Mouse (Mus musculus): ENCODE results near the gene Gna13.

Gna13 gene

DNA sequence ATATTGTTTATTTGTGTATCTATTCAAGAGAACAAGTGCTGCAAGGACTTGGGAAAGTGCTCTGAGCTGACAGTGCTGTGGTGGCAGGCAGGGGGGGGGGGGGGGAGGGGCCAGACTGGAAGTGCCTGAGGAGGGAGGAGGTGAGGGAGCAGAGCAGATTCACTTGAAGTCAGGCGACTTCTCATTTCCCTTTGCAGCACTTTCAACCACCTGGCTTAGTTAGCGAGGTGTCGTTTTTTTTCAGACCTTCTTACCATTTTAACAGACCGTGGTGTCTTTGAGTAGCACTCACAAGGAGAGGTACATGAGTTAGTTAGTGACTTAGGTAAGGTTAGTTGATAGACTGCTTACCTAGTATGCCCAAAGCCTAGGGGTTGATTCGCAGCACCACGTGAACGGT lies 12.8 kb downstream of the Gna13 start:
- DNase-seq (ENCODE audit: low spot score) = no peak

DNA sequence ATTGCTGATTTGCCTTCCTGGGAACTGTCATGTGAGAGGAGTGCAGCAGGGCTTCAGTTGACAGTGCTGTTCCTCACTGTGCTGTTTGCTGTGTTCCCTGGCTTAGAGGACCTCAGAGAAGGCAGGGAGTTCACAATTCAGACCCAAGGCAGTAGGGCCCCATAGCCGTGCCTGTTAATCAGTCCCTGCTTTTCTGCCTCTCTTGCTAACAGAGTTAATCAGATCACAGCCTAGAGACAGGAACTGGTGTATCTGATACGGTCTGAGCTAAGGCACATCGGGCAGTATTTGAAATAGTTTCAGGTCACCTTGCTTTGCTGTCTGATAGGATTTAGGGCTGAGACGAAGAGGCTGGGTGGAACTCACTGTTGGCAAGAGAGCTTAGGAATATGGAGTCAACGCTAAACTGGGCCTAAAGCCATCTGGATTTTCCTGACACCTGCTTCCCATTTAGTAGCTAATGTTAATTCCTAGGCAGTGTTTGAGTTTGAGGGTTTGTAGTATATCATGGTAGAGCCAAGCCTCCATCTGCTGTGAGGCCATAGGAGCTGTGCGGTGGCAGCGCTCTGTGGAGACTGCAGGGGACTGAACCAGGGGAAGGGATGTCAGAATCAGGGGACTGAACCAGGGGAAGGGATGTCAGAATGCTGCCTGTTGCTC lies 14.0 kb downstream of the Gna13 start:
- no peak for DNase-seq (ENCODE audit: low spot score)

DNA sequence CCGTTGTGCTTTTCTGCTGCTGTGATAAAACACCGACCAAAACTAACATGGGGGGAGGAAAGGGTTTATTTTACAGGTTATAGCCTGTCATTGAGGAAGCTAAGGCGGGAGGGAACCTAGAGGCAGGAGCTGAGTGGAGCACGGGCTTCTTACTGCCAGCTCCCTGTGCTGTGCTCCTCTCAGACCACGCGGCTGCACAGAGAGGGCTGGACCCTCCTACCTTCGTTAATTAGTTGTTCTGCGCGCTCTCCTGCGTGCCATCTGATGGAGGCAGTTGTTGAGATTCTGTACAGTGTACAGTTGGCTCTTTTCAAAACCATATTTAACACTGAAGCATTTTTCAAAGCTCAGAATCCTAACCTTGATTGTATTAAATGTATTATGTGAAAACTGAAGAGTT lies 14.8 kb downstream of the Gna13 start:
- DNase-seq (ENCODE audit: low spot score) = no peak

DNA sequence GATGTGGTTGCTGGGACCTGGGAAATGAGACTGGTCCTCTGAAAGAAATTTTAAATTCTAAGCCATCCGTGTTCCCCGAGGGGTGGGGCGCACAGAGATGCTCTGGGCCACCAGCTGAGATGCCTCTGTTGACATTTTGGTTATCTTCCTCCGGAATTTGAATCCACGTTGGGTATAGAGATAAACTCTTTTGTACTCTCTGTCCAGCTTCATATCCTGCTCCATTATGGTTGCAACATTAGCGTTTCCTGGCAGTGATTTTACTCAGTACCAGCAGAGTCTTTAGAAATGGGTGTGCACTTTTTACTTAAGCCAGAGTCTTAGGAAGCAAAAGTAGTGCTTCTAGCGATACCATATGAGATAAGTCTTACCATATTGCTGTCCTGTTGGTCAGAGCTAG lies 15.4 kb downstream of the Gna13 start:
- no peak for DNase-seq (ENCODE audit: low spot score)

DNA sequence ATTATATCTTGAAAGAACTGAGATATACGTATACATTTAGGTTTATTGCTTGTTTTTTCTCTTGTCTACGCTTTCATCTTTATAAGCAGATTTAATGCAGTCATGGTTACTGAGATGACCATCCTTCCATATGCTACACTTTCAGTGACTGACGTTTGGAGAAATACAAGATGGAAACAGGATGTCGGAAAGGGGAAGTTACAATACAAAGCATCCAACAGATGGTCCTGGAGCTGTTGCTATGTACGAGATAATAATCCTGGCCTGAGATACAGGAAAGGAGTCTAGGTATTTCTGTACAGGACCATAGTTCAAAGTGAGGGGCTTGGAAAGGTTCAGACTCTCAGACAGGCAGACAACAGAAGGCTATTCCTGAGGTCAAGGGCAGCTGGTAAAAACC lies 18.0 kb downstream of the Gna13 start:
- no peak for DNase-seq (ENCODE audit: low spot score)

DNA sequence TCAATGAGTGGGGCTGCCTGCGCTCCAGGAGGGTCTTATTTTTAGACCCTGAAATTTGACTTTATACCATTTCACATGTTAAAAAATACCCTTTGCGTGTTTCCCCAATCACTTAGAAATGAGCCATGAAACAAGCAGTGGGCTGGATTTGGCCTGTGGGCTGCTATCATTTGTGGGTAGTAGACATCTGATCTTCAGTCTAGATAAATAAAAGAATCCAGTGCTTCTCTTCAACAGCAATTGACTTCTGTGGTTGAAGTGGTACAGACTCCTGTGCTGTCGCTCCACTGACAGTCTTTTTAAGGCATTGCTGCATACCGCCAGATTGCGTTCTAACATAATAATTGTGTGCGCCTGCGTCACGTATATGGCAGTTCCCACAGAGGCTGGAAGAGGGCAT lies 22.7 kb downstream of the Gna13 start:
- DNase-seq (ENCODE audit: low spot score) = no peak

DNA sequence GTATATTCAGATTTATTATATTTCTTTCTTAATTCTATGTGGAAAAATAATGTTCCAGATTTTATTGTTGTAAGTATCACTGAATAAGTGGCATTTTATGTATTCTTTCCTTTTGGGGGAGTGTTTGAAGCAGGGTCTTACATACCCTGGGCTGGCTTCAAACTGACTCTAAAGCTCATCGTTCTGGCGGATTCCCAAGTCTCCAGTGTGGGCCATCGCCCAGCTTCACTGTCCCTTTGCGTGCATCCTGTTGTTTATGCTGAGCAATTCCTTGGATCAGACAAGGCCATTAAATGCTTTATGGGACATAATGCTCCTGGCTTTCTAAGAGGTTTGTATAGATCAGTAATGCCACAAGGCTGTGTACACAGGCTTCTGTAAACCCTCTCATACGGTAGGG lies 26.4 kb downstream of the Gna13 start:
- DNase-seq (ENCODE audit: low spot score) = no peak

DNA sequence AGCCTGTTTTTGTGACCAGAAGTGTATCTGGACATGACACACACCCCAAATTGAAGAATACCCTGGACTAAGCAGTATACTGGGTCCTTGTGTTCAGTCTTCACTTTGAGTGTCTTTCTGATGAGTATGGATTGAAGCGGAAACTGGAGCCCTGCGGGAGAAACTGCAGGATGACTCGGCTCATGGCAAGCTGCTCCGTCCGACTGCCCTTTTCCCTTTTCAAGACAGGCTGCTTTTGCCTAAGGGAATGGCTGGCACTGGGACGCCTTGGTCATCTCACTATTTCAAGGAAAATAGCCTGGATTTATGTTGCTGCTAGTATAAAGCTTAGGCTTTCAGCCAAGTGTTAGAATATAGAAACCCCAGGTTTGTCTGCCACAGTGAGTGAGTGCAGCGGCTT lies 28.6 kb downstream of the Gna13 start:
- no peak for DNase-seq (ENCODE audit: low spot score)

DNA sequence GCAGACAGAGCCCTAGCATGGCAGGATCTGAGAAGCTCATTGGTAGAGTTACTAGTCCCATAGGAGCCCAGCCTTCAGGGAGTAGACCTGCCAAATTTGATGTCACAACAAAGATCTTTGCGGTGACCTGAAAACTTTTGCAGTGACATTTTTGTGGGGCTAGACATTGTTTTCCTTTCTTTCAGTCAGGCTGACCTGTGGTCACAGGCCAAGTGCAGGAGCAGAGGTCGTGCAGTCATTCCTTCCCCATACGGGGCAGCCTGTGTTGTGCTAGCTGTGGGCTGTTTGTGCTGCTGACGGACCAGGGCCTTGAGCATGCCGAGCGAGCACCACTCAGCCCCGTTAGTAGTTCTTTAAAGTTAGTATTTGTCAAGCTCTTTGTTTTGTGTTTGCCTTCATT lies 29.1 kb downstream of the Gna13 start:
- peak; percentile 39 for DNase-seq (ENCODE audit: low spot score)

DNA sequence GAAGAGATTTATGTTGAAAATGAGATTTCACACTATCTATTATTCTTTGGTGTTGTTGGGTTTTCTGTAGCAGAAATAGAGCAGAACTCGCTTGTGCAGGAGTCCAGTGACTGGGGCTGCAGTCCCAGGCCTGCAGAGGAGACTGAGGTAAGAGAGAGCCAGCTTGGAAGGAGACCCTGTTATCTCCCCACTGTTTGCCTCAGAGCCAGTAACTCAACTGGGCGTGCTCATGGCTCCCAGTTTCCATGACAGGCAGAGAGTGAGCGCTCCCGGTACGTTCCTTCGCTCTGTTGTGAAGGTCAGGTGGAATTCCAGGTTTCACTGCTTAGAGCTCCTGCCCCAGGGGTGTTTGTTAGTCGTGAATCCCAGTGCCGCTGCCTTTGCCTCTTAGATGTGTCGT lies 30.0 kb downstream of the Gna13 start:
- no peak for DNase-seq (ENCODE audit: low spot score)

DNA sequence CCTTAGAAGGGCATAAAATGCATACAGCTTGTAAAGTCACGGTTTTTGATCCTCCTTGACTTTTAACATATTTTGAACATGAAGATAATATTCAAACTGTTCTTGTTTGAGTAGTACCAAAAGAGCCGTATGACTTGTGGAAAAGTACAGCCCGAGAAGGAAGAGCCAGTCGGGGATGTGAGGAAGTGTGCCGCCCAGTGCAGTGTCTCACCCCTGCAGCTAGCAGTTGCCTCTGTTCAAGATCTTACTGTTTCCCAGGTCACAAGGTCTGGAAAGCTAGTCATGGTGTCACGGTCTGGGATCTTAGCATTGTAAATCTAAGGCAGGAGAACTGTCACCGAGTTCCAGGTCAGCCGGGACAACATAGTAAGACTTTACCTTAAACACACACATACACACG lies 32.1 kb downstream of the Gna13 start:
- DNase-seq (ENCODE audit: low spot score) = no peak

DNA sequence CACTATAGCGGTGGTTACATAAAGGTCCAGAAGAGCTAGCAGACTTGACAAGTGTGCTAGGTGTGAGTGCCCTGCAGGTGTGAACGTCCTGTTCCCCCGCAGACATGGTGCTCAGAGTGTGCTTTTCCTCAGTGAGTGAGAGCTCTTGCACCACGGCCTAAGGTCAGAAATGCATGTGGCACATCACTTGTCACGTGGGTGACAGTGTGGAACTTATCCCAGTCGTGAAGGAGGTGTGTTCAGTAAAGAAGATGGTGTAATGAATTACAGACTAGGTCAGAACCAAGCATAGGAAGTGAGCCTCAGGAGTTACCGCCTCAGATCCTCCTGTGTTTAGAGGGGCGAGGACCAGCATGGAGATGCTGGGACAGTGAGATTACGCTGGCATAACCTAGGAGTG lies 32.7 kb downstream of the Gna13 start:
- DNase-seq (ENCODE audit: low spot score) = no peak

DNA sequence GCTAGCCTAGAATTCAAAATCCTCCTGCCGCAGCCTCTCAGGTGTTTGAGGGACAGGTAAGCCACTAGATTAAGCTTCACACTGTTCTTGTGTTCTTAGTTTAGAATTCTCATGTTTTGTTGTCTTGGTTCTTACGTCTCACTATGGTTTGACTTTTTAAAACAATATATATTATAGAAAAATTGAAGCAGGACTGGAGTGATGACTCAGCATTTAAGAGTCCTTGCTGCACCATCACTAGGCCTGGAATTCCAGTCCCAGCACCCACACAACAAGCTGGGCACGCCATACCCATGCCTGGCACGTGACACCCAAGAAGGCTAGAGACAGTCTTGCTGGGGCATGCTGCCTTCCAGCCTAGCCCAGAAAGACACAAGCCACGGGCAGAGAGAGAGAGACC lies 43.8 kb downstream of the Gna13 start:
- no peak for DNase-seq (ENCODE audit: low spot score)

DNA sequence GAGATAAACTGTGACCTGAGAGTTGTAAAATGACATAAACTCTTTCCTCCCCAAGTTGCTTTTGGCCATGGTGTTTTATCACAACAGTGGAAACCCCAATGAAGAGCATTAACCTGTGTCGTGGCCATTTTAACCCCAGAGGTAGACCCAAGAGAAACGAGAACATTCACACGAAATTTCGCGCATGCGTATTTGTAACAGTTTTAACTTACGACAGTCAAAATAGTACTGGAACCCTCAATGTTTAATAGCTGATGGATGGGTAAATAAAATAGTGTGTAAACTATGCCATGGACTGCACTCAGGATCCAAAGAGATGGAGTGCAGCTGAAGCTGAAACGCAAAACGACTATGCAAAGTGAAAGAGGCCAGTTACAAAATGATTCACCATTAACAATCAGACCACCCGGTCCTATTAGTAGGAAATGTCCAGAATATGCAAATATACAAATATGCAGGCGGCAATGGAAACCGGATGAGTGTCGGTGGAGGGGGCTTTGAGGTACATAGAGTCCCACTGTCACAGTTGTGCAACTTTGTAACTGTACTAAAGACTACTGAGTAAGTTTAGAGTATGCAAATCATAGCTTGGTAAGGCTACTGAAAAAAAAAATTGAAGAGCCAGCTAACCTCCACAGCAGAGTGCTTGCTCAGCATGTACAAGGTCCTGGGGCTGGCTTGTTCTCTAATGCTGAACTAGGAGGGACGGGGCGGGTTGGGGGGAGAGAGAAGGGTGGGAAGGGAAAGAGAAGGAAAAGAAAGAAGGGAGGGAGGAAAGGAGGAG lies 47.8 kb downstream of the Gna13 start:
- no peak for DNase-seq (ENCODE audit: low spot score)

DNA sequence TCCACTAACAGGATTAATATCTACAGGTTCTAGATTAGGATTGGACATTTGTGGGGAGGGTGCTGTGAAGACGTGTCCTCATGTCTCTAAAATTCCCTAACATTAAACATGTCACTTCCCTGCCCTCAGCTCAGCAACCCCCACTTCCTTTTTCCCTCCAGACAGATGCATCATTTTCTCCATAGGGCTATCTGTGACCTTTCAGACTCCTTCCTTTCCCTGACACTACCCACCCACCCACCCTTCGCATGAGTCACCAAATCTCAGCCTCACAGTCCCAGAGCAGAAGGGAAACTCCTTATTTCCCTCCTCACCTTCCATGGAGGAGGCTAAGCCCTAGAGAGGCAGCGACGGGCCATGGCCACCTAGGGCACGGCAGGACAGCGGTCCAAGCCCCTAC lies 51.0 kb downstream of the Gna13 start, which contains the start of gene 9930022D16Rik:
Gene 9930022D16Rik (plus strand): TSS at position 301 of the 400 bp plus-strand sequence.
- DNase-seq (ENCODE audit: low spot score) = no peak

DNA sequence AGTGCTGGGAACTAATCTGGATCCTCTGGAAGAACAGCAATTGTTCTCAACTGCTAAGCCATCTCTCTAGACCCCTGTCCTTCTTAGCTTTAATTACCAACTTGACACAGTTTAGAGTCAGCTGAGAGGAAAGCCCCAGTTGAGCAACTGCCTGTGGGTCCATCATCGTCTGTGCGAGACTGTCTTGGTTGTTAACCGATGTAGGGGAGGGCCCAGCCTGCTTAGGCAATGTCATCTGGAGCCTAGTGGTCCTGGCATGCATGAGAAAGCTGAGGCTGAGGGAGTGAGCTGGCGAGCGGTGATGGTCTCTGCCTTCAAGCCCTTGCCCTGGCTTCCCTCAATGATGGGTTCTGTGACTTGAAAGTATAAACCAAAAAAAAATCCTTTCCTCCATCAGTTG lies 52.2 kb downstream of the Gna13 start:
- DNase-seq (ENCODE audit: low spot score) = no peak

DNA sequence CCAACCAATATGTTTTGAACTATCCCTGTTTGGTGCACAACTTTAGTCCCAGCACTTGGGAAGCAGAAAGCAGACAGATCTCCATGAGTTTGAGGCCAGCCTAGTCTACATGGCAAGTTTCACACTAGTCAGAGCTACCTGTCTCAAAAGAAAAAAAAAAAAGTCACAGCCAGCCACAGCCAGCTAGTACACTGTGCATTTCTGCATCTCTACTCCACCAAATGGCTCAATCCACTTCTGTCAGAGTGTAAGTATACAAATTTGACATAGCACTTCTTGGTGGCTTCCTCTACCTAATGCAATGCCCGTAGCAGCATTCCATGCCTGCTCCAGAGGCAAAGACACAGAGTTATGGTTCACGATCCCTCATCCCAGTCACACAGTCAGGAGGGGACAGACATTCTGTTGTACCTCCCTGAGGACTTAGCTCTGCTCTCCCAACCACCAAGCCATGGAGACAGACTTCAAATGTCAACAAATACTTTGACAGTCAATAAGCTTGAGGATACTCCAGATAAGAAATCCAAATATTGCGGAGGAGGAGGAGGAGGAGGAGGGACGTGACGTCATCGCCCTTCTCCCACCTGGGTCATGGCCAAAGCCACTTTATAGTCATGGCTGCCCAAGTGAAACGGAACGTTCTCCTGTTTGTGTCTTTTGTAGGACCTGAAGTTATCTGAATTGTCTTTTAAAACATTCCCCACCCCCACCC lies 54.2 kb downstream of the Gna13 start:
- DNase-seq (ENCODE audit: low spot score) = no peak

DNA sequence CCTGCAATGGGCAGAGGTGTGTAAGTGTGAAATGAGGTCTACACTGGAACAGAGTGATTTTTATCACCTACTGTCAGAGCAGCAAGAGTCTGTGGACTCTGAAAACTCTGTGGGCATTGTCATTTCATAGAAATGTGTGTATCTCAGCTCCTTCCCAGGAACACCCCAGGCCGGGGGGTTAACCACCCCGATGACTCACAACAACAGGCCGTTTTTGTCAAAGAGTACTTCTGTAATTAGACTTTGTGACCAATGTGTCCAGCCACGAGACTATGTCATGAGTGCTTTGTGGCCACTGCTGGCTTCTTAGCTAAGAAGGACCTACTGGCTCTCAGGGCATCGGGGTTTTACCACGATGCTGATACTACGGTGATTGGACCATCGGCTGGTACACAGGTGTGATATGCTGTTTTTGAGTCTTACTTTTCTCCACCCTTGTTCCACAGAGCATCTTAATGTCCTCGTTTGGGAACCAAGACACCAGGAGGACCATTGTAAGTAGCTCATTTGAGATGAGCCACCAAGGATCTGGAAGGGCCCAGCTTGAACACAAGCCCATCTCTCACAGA lies 54.9 kb downstream of the Gna13 start:
- DNase-seq (ENCODE audit: low spot score) = no peak

DNA sequence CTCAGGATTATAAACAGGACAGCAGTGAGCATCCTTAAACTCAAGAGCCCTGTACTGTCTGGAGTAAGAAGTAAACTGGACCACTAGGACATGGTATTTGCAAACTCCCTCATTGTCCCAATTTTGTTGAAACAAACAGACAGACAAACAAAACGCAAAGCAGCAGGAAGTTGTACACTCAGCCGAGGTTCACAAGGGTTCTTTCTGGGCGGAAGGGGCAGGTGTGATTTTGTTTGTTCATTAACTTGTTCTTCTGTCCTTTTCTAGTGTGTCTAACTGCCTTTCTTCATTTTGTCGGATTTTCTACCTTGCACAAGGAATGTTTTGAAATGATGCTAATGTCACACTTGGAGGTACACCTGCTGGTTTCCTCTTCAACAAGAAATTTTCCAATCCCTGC lies 56.8 kb downstream of the Gna13 start:
- DNase-seq (ENCODE audit: low spot score) = no peak

DNA sequence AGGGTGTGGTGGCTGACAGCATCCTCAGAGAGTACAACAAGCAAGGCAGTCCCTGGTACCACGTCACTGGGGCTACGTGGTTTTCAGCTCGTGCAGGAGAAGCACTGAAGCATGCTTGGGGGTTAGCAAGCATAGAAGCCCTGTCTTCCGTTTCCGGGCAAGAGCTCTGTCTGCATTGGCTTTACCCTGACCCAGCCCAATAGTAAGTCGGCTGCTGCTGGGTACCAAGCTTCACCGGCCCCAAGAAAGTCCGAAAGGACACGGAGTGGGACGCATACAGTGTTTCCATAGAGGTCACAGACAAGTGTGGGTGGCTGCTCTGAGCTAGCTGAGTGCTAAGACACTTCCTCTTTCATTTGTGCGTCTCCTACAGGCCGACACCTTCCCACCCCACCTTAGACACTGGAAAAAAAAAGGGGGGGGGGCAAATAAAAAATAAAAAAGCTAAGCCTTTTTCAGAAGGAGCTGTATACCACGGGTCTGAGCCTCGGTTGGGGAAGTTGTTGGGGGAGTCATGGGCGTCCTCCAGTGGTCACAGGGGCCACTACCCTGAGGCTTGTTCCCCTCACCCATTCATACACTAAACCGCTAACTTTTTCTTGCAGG lies 57.4 kb downstream of the Gna13 start:
- DNase-seq (ENCODE audit: low spot score) = no peak

DNA sequence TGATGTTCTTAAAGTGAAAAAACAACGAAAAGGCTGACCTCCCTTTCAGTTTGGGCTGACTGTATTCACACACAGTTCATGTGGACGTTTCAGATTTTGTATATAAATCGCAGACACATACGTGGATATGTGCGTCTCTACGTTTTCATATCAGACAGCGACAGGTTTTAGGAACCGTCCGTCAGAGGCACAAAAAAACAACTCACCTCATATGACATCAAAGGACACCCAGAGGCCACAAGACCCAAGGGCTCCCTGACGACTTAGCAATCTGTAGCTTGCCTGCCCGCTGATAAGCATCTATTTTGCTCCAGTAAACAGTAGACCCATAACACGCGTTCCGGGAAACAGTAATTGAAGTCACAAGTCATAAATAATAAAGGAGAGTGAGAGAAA lies 57.9 kb downstream of the Gna13 start:
- no peak for DNase-seq (ENCODE audit: low spot score)

DNA sequence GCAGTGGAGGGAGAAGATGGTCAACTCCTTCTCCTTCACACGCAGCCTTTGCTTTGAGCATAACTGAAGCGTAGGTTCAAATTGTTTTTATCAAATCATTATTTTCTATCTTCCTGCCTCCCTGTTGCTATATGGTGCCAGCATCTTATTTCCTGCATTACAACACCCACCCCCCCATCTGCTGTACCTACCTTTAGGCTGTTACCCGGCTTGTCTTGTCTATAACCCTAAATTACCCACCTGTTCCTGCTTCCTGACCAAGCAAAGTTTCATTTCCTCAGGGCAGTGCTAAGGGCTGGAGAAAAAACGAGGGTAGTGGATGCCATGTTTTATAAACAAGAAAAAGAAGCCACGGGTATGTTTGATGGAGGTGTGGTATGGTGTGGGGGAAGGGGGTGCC lies 58.6 kb downstream of the Gna13 start:
- DNase-seq (ENCODE audit: low spot score) = no peak

DNA sequence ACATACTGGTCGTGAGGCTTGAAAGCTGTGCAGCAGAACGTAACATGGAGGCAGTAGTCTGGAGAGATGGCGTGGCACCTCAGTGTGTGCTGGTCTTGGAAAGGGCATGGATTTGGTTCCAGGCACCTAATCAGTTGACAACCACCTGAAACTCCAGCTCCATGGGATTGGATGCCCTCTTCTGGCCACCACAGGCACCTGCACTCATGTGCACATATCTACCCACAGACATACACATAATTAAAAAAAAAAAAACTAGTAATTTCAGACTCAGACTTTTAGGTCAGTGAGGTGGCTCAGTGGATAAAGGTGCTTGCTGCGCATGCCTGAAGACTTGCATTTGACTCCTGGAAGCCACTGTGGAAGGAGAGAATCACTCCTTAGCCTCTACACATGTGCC lies 59.6 kb downstream of the Gna13 start:
- DNase-seq (ENCODE audit: low spot score) = no peak

Data from embryo, embryonic 10 days (tissue).